33 mouse cellular contexts compared by ENCODE assay signal in the genomic region with DNA sequence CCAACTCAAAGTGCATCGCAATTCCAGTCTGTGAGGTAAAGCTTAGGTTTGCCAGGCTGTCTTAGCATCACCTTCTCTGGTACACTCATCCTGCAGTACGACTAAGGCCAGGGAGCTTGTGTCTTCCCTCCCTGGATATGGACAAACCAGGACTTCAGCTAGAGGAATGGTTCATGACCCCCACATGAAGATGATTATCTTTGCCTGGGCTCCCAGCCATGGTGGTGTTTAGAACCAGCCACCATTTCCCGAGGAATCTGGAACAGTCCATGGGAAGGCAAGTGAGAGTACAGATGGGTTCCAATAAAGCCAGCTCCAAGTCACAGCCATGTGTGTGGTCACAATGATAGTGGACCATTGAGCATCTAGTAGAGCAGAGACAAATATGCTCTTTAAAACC.
"Had no signal": no experiment of that assay in that cellular context is flagged by ENCODE, and none has a peak within 500 bp of the region (broad histone marks: within the 10 kb centered on the region; RNA-seq: fewer than 3 reads in every experiment).

No protein-coding gene starts in this region.

- DNase-seq: heart, postnatal 10 days; heart, postnatal 14 days; heart, postnatal 36 days; heart, postnatal 4 days; kidney, adult 11 months; kidney, adult 18-20 months; kidney, adult 2 months; kidney, adult 8-10 months; kidney, adult 9 months; kidney, postnatal 10 days; kidney, postnatal 25 days; kidney, postnatal 36 days; kidney, postnatal 4 days; layer of hippocampus, adult 9-11 months; layer of hippocampus, postnatal 36 days had no signal

- H3K4me3 ChIP-seq: heart, embryonic 12.5 days; heart, embryonic 13.5 days; heart, embryonic 15.5 days; hindbrain, embryonic 10.5 days; hindbrain, embryonic 12.5 days; hindbrain, embryonic 13.5 days; hindbrain, embryonic 15.5 days; intestine, embryonic 15.5 days; kidney, embryonic 15.5 days; layer of hippocampus, adult 2 months; left cerebral cortex, adult 2 months had no signal

- H3K36me3 ChIP-seq: heart, embryonic 12.5 days; heart, embryonic 13.5 days; heart, embryonic 15.5 days; hindbrain, embryonic 10.5 days; hindbrain, embryonic 12.5 days; hindbrain, embryonic 13.5 days; hindbrain, embryonic 15.5 days; intestine, embryonic 15.5 days; kidney, embryonic 15.5 days had no signal

- H3K4me2 ChIP-seq: heart, embryonic 12.5 days; heart, embryonic 13.5 days; heart, embryonic 15.5 days; hindbrain, embryonic 12.5 days; hindbrain, embryonic 13.5 days; hindbrain, embryonic 14.5 days; hindbrain, embryonic 15.5 days; intestine, embryonic 15.5 days; kidney, embryonic 15.5 days had no signal

- H3K27ac ChIP-seq: heart, embryonic 13.5 days; heart, embryonic 15.5 days; hindbrain, embryonic 10.5 days; hindbrain, embryonic 14.5 days; hindbrain, embryonic 15.5 days; hindbrain, postnatal 0 days; intestine, embryonic 15.5 days; kidney, embryonic 15.5 days; kidney, postnatal 0 days; left cerebral cortex, adult 2 months had no signal

- H3K4me1 ChIP-seq: intestine, embryonic 15.5 days had no signal

- H3K9me3 ChIP-seq: heart, embryonic 12.5 days; heart, embryonic 13.5 days; heart, embryonic 15.5 days; hindbrain, embryonic 10.5 days; hindbrain, embryonic 12.5 days; hindbrain, embryonic 13.5 days; hindbrain, embryonic 15.5 days; intestine, embryonic 15.5 days; kidney, embryonic 15.5 days had no signal

- H3K27me3 ChIP-seq: heart, embryonic 12.5 days; heart, embryonic 13.5 days; heart, embryonic 15.5 days; hindbrain, embryonic 12.5 days; hindbrain, embryonic 13.5 days; hindbrain, embryonic 15.5 days; intestine, embryonic 15.5 days; kidney, embryonic 15.5 days had no signal

- ATAC-seq: hindbrain, embryonic 16.5 days; hindbrain, postnatal 0 days; inflammation-experienced regulatory T-cells, adult 6 months; intestine, embryonic 15.5 days; intestine, embryonic 16.5 days; intestine, postnatal 0 days had no signal

- H3K9ac ChIP-seq: heart, embryonic 12.5 days; heart, embryonic 13.5 days; heart, embryonic 15.5 days; hindbrain, embryonic 12.5 days; hindbrain, embryonic 13.5 days; hindbrain, embryonic 14.5 days; hindbrain, embryonic 15.5 days; intestine, embryonic 15.5 days; kidney, embryonic 15.5 days had no signal
